Mouse (Mus musculus) cerebellum, postnatal 25 days (tissue): ENCODE data around the gene Gcnt3.
"Not testable (repeated sequence)": the region's sequence is repeated elsewhere in the genome, so short reads cannot be mapped to it uniquely, and the experiment has no call there.

Experiments used
- DNase-seq, 2 experiments: peaks; one replicate each; pipeline ENCODE4 v3.0.0; 2021; ENCODE audit warnings: mixed read lengths in 2 of 2

The Gcnt3 gene

GRCm38 (mm10) chr9:70042137-70042536 lies 4.2 kb upstream of the Gcnt3 start:
- DNase-seq = no peak

- no peak for DNase-seq
Measured at GRCm38 (mm10) chr9:70040570-70040969, 2.7 kb upstream of the Gcnt3 start.

GRCm38 (mm10) chr9:70039597-70040385 lies 1.9 kb upstream of the Gcnt3 start:
- no peak for DNase-seq

GRCm38 (mm10) chr9:70036646-70037045 lies 1.2 kb downstream of the Gcnt3 start:
- no peak for DNase-seq

- DNase-seq = no peak
Measured at GRCm38 (mm10) chr9:70034702-70035101, 3.2 kb downstream of the Gcnt3 start.

- no peak for DNase-seq
Measured at GRCm38 (mm10) chr9:70033056-70033455, 4.8 kb downstream of the Gcnt3 start.

- no peak for DNase-seq
Measured at GRCm38 (mm10) chr9:70032167-70032566, 5.7 kb downstream of the Gcnt3 start.

- no peak for DNase-seq
Measured at GRCm38 (mm10) chr9:70025365-70026012, 12.4 kb downstream of the Gcnt3 start.

GRCm38 (mm10) chr9:70024648-70025047 lies 13.2 kb downstream of the Gcnt3 start:
- no peak for DNase-seq

- not testable (repeated sequence) for DNase-seq
Measured at GRCm38 (mm10) chr9:70023615-70024014, 14.3 kb downstream of the Gcnt3 start.

GRCm38 (mm10) chr9:70022083-70022482 lies 15.8 kb downstream of the Gcnt3 start:
- DNase-seq = no peak

GRCm38 (mm10) chr9:70021610-70022009 lies 16.3 kb downstream of the Gcnt3 start:
- no peak for DNase-seq

- no peak for DNase-seq
Measured at GRCm38 (mm10) chr9:70018879-70019278, 19.0 kb downstream of the Gcnt3 start.

- DNase-seq = no peak
Measured at GRCm38 (mm10) chr9:70015632-70016031, 22.3 kb downstream of the Gcnt3 start.

- peak; percentile 95 to 97 for DNase-seq
Measured at GRCm38 (mm10) chr9:70012408-70012901, 25.4 kb downstream of the Gcnt3 start, which contains the start of gene Gtf2a2. Gtf2a2 (plus strand) TSS chr9:70012550.

- DNase-seq = no peak
Measured at GRCm38 (mm10) chr9:70011537-70012407, 26.1 kb downstream of the Gcnt3 start.

GRCm38 (mm10) chr9:70010781-70011473 lies 27.0 kb downstream of the Gcnt3 start:
- no peak for DNase-seq

- no peak for DNase-seq
Measured at GRCm38 (mm10) chr9:70009754-70010304, 28.1 kb downstream of the Gcnt3 start.

- no peak for DNase-seq
Measured at GRCm38 (mm10) chr9:70007506-70008248, 30.2 kb downstream of the Gcnt3 start.

- no peak for DNase-seq
Measured at GRCm38 (mm10) chr9:70006984-70007383, 30.9 kb downstream of the Gcnt3 start.

GRCm38 (mm10) chr9:70003516-70003915 lies 34.4 kb downstream of the Gcnt3 start:
- DNase-seq = no peak
